9 mouse cellular contexts compared by ENCODE assay signal in genomic region chr11:86991241-86991640, GRCm38 (mm10). TPM values are rescaled to one million over a fixed set of nuclear protein-coding genes. Genes with fewer than 3 reads are reported as not detected.
DNase-seq lines count a peak whose midpoint lies in the region; ATAC-seq and TF ChIP-seq lines count a peak whose summit lies in the region.
"Had no signal": no experiment of that assay in that cellular context is flagged by ENCODE, and none has a peak within 500 bp of the region (broad histone marks: within the 10 kb centered on the region; RNA-seq: fewer than 3 reads in every experiment).

No protein-coding gene starts in this region.

- H3K27me3 ChIP-seq in hindbrain, embryonic 12.5 days, result no peaks in the 10 kb centered on the region; the same call in 1 of the 2 replicates
- peaks cover 6% of the 10 kb centered on the region; the same call in 1 of the 2 replicates for H3K27me3 ChIP-seq in hindbrain, embryonic 10.5 days (ENCODE audit: insufficient read depth, poor library complexity, severe bottlenecking)
- no peaks in the 10 kb centered on the region for H3K27me3 ChIP-seq in lung, postnatal 0 days (replicated peaks; ENCODE audit: insufficient read depth, low read length)
- H3K27me3 ChIP-seq in neural tube, embryonic 14.5 days (ENCODE audit: control insufficient read depth, insufficient read depth, low read length), result no peaks in the 10 kb centered on the region

- H3K27ac ChIP-seq in hindbrain, embryonic 12.5 days, result no peak overlapping the region
- no peak overlapping the region for H3K27ac ChIP-seq in hindbrain, embryonic 10.5 days
- H3K27ac ChIP-seq in lung, postnatal 0 days (ENCODE audit: low read length), result no peak overlapping the region
- H3K27ac ChIP-seq in neural tube, embryonic 14.5 days (ENCODE audit: low read depth, low read length), result no peak overlapping the region

- ATAC-seq in hindbrain, embryonic 12.5 days (ENCODE audit: low FRiP score), result no peak
- ATAC-seq in lung, postnatal 0 days, result no peak
- no peak for ATAC-seq in neural tube, embryonic 14.5 days (ENCODE audit: low read depth)

- WGBS in hindbrain, embryonic 12.5 days, result 91% methylated on average over 4 of the region's 4 CpGs
- 87% methylated on average over 4 of the region's 4 CpGs for WGBS in hindbrain, embryonic 10.5 days
- 91% methylated on average over 4 of the region's 4 CpGs for WGBS in lung, postnatal 0 days
- 73% methylated on average over 4 of the region's 4 CpGs for WGBS in neural tube, embryonic 14.5 days

- no peaks in the 10 kb centered on the region for H3K9me3 ChIP-seq in hindbrain, embryonic 12.5 days (replicated peaks)
- H3K9me3 ChIP-seq in hindbrain, embryonic 10.5 days, result no peaks in the 10 kb centered on the region
- H3K9me3 ChIP-seq in lung, postnatal 0 days (ENCODE audit: low read length), result no peaks in the 10 kb centered on the region
- H3K9me3 ChIP-seq in neural tube, embryonic 14.5 days (ENCODE audit: control insufficient read depth, low read length), result no peaks in the 10 kb centered on the region

- H3K36me3 ChIP-seq in hindbrain, embryonic 12.5 days, result no peaks in the 10 kb centered on the region
- H3K36me3 ChIP-seq in hindbrain, embryonic 10.5 days, result no peaks in the 10 kb centered on the region
- H3K36me3 ChIP-seq in lung, postnatal 0 days (ENCODE audit: insufficient read depth, low read length), result no peaks in the 10 kb centered on the region
- H3K36me3 ChIP-seq in neural tube, embryonic 14.5 days (ENCODE audit: control insufficient read depth, insufficient read depth, low read length), result no peaks in the 10 kb centered on the region

- no peak overlapping the region for H3K4me3 ChIP-seq in hindbrain, embryonic 12.5 days
- H3K4me3 ChIP-seq in hindbrain, embryonic 10.5 days, result no peak overlapping the region
- no peak overlapping the region for H3K4me3 ChIP-seq in lung, postnatal 0 days (ENCODE audit: low read depth, low read length)
- H3K4me3 ChIP-seq in neural tube, embryonic 14.5 days (ENCODE audit: low read depth, low read length), result no peak overlapping the region

- no peak for TF ChIP-seq CTCF in lung, postnatal 0 days (IDR thresholded peaks at IDR 0.05)

- no peak overlapping the region for H3K9ac ChIP-seq in hindbrain, embryonic 12.5 days
- no peak overlapping the region for H3K9ac ChIP-seq in lung, postnatal 0 days (replicated peaks; ENCODE audit: low read depth)
- no peak overlapping the region for H3K9ac ChIP-seq in neural tube, embryonic 14.5 days (replicated peaks; ENCODE audit: low read depth, low read length)

- DNase-seq in adrenal gland, adult 2 months, result peak; percentile 62
- DNase-seq in adrenal gland, adult 8-10 months, result no peak
- DNase-seq in hindbrain, embryonic 10.5 days (ENCODE audit: low spot score), result no peak
- peak; percentile 15 for DNase-seq in lung, postnatal 0 days (ENCODE audit: low spot score)
- no peak for DNase-seq in lung, postnatal 10 days
- DNase-seq in retina, embryonic 14.5 days (ENCODE audit: low spot score), result no peak
- DNase-seq: cerebellum, postnatal 14 days had no signal

- no peak for TF ChIP-seq EP300 in lung, postnatal 0 days (IDR thresholded peaks at IDR 0.05)

- H3K4me2 ChIP-seq in hindbrain, embryonic 12.5 days (replicated peaks), result peak overlapping the region; percentile 89
- peak overlapping the region; percentile 86; the same call in 1 of the 2 replicates for H3K4me2 ChIP-seq in lung, postnatal 0 days (replicated peaks; ENCODE audit: low read depth, low read length)
- H3K4me2 ChIP-seq in neural tube, embryonic 14.5 days (ENCODE audit: low read depth, low read length), result peak overlapping the region; percentile 71; the same call in 1 of the 2 replicates

- peaks cover 54% of the 10 kb centered on the region for H3K4me1 ChIP-seq in hindbrain, embryonic 12.5 days
- peaks cover 69% of the 10 kb centered on the region for H3K4me1 ChIP-seq in hindbrain, embryonic 10.5 days (replicated peaks)
- H3K4me1 ChIP-seq in lung, postnatal 0 days (ENCODE audit: insufficient read depth, low read depth, low read length), result peaks cover 14% of the 10 kb centered on the region
- peaks cover 17% of the 10 kb centered on the region; the same call in 1 of the 2 replicates for H3K4me1 ChIP-seq in neural tube, embryonic 14.5 days (ENCODE audit: control insufficient read depth, insufficient read depth, low read length)

RNA-seq across cellular contexts. Expression of gene Ypel2, which starts 2.3 kb away (rescaled TPM):
- total RNA-seq in adrenal gland, adult 2 months (2021), result 10 to 100 TPM; 21.6 to 32.2 TPM
- 13.1 and 16.2 TPM in 2 replicates for polyA plus RNA-seq in adrenal gland, adult 2 months (2012; rRNA removed)
- 10 to 100 TPM; 22.2 to 53.0 (median 26.6) TPM for total RNA-seq in adrenal gland, adult 8-10 months (2022)
- polyA plus RNA-seq in hindbrain, embryonic 12.5 days (2016; fragmentation: Nextera tagmentation; extraction: Ambion mirVana), result 9.6 TPM in 2 replicates
- polyA plus RNA-seq in hindbrain, embryonic 10.5 days (2016; fragmentation: Nextera tagmentation; extraction: Ambion mirVana), result 4.2 and 4.3 TPM in 2 replicates
- 8.5 and 9.5 TPM in 2 replicates for polyA plus RNA-seq in lung, postnatal 0 days (2015; fragmentation: Nextera tagmentation; extraction: Ambion mirVana)
- 2.9 and 3.1 TPM in 2 replicates for polyA plus RNA-seq in neural tube, embryonic 14.5 days (2014; fragmentation: Nextera tagmentation; extraction: Ambion mirVana)

Comparison
In these comparisons a context has a peak if more than half of its experiments do, and no peak if none do; other contexts are left out.
1. DNase-seq: peak in adrenal gland, adult 2 months (single experiment) and lung, postnatal 0 days (single experiment); none in adrenal gland, adult 8-10 months (single experiment), hindbrain, embryonic 10.5 days (single experiment), lung, postnatal 10 days (single experiment) and retina, embryonic 14.5 days (single experiment).
2. Peak in every context shown above with its lines, with median percentiles within 50 percentile points of each other: H3K4me2 ChIP-seq.